Mouse (Mus musculus) hindbrain, embryonic 14.5 days (tissue): ENCODE data around the gene Arhgef3. TPM values are rescaled to one million over a fixed set of nuclear protein-coding genes. Genes with fewer than 3 reads are reported as not detected.

Experiments
- ATAC-seq: fragments of 200-750 bp; cut with Nextera tagmentation; 2 replicates; pipeline ENCODE4 v1.8.0; 2017; ENCODE audit warnings: moderate number of reproducible peaks, mild to moderate bottlenecking, moderate TSS enrichment, moderate library complexity; ENCODE audit not compliant: low FRiP score
- DNase-seq: peaks from one replicate; pipeline ENCODE4 v3.0.0-alpha.2; 2015; ENCODE audit warnings: low spot score
- H3K27ac ChIP-seq: fragments of 300-500 bp; sonication (generic); 2 replicates; pipeline ENCODE4 v1.5.1; 2014; ENCODE audit warnings: mild to moderate bottlenecking, moderate library complexity
- H3K27me3 ChIP-seq: fragments of 300-500 bp; sonication (generic); 2 replicates; pipeline ENCODE4 v1.6.1; 2014; ENCODE audit warnings: mild to moderate bottlenecking, low read length, mixed read lengths; ENCODE audit not compliant: control insufficient read depth, insufficient read depth
- H3K36me3 ChIP-seq: fragments of 300-500 bp; sonication (generic); replicated peaks from 2 replicates; pipeline ENCODE4 v1.6.1; 2014; ENCODE audit not compliant: control insufficient read depth, insufficient read depth
- H3K4me1 ChIP-seq: fragments of 300-500 bp; sonication (generic); replicated peaks from 2 replicates; pipeline ENCODE4 v1.6.1; 2014; ENCODE audit warnings: antibody characterized with exemption, low read length, mixed read lengths; ENCODE audit not compliant: control insufficient read depth, insufficient read depth
- H3K4me2 ChIP-seq: fragments of 300-500 bp; sonication (generic); replicated peaks from 2 replicates; pipeline ENCODE4 v1.6.1; 2014; ENCODE audit warnings: mild to moderate bottlenecking, moderate library complexity
- H3K4me3 ChIP-seq: fragments of 300-500 bp; sonication (generic); replicated peaks from 2 replicates; pipeline ENCODE4 v1.5.1; 2014; ENCODE audit warnings: mild to moderate bottlenecking, low read length
- H3K9ac ChIP-seq: fragments of 300-500 bp; sonication (generic); 2 replicates; pipeline ENCODE4 v1.6.1; 2014
- H3K9me3 ChIP-seq: fragments of 300-500 bp; sonication (generic); 2 replicates; pipeline ENCODE4 v1.6.1; 2016; ENCODE audit warnings: low read length; ENCODE audit not compliant: control insufficient read depth
- WGBS: fragments of 180-500 bp; shearing (Covaris S2); extraction: QIAGEN DNeasy Blood & Tissue Kit; methylation state at CpG from one replicate; pipeline ENCODE4 v1.1.7; 2014; 5-methylcytosine and 5-hydroxymethylcytosine counted together
- polyA plus RNA-seq: library from polyadenylated mRNA; unstranded; fragments of >200 nt; fragmentation: Nextera tagmentation; extraction: Ambion mirVana; gene quantifications from 2 replicates; pipeline ENCODE4 v1.2.1, GENCODE M21; 2014

The Arhgef3 gene
- polyA plus RNA-seq, 1 experiment from 2014 or later = 11.8 TPM

DNA sequence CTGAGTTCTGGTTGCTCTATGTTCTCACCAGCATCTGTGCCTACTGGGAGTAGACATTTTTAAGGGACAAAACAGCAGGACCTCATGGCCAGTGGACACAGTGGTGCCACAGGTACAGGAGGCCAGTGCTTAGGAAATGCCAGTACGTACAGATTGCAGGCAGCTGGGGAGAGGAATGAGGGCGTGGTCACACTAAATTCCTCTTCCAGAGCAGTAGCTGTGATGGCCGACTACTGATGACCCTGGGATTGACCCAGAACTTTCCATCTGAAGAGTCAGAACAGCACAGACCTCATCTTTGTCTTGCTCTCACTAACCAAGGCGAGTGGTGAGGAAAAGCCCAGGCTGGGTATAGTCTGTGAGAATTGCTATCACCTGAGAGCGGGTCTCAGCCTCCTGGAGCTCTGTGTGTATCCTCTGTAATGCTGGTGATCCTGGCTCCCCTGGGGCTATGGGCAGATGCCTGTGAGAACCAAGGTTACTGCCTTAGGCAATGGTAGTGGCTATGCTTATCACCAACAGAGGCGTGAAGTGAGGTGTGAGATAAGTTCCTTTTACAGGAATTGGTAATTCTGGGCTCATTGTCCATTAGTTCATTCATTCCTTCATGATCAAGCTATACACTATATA, 35.4 kb downstream of the Arhgef3 start:
- no peak overlapping the region for H3K9ac ChIP-seq
- H3K4me2 ChIP-seq = no peak overlapping the region
- no peak overlapping the region for H3K4me3 ChIP-seq
- H3K9me3 ChIP-seq = no peaks in the 10 kb centered on the region
- no peak overlapping the region for H3K27ac ChIP-seq
- no peaks in the 10 kb centered on the region for H3K36me3 ChIP-seq
- ATAC-seq (no peak), DNase-seq (no peak)
- H3K4me1 ChIP-seq = no peaks in the 10 kb centered on the region
- WGBS = 66% methylated on average over 6 of the region's 6 CpGs
- no peaks in the 10 kb centered on the region for H3K27me3 ChIP-seq

DNA sequence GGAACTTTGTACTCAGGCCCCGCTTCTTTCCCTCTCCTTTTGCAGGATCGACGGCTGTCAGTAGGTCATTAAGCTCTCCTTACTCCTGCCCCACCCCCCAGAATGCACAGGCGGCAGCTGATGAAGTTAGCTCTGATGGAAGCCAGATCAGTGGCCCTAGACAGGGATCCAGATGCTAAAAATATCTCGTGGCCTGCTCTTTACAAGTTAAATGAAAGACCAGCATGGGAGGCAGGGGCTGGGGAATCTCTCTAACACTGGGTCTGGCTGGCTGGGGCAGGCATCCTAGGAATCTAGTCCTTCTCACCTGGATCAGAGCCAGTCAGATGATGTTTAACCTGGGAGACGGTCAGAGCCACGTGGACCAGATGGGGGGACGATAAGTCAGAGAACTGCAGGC, 36.7 kb downstream of the Arhgef3 start:
- Histone ChIP-seq H3K9me3 (no peaks in the 10 kb centered on the region), H3K9ac (no peak overlapping the region), H3K27ac (no peak overlapping the region), H3K36me3 (no peaks in the 10 kb centered on the region), H3K4me2 (no peak overlapping the region), H3K4me3 (no peak overlapping the region), H3K27me3 (no peaks in the 10 kb centered on the region), H3K4me1 (no peaks in the 10 kb centered on the region)
- 56% methylated on average over 8 of the region's 8 CpGs for WGBS
- ATAC-seq = no peak
- no peak for DNase-seq

- no peaks in the 10 kb centered on the region for H3K27me3 ChIP-seq
- H3K4me3 ChIP-seq = no peak overlapping the region
- H3K4me1 ChIP-seq = no peaks in the 10 kb centered on the region
- no peak for DNase-seq
- WGBS = 79% methylated on average over 6 of the region's 6 CpGs
- ATAC-seq = no peak
- H3K9me3 ChIP-seq = no peaks in the 10 kb centered on the region
- no peak overlapping the region for H3K27ac ChIP-seq
- no peak overlapping the region for H3K9ac ChIP-seq
- H3K4me2 ChIP-seq = no peak overlapping the region
- H3K36me3 ChIP-seq = no peaks in the 10 kb centered on the region
Measured at GRCm38 (mm10) chr14:27155088-27155487, 40.4 kb downstream of the Arhgef3 start.

- H3K9me3 ChIP-seq = no peaks in the 10 kb centered on the region
- no peak overlapping the region for H3K4me3 ChIP-seq
- H3K4me1 ChIP-seq = no peaks in the 10 kb centered on the region
- DNase-seq = no peak
- H3K9ac ChIP-seq = no peak overlapping the region
- 90% methylated on average over 6 of the region's 6 CpGs for WGBS
- H3K36me3 ChIP-seq = no peaks in the 10 kb centered on the region
- no peaks in the 10 kb centered on the region for H3K27me3 ChIP-seq
- no peak for ATAC-seq
- no peak overlapping the region for H3K4me2 ChIP-seq
- no peak overlapping the region for H3K27ac ChIP-seq
Measured at GRCm38 (mm10) chr14:27156032-27156431, 41.3 kb downstream of the Arhgef3 start.

- Histone ChIP-seq H3K27ac (no peak overlapping the region), H3K9me3 (no peaks in the 10 kb centered on the region), H3K4me2 (no peak overlapping the region), H3K4me1 (no peaks in the 10 kb centered on the region), H3K36me3 (no peaks in the 10 kb centered on the region), H3K4me3 (no peak overlapping the region), H3K9ac (no peak overlapping the region), H3K27me3 (no peaks in the 10 kb centered on the region)
- DNase-seq (no peak), ATAC-seq (no peak)
- WGBS = 79% methylated on average over 3 of the region's 3 CpGs
Measured at GRCm38 (mm10) chr14:27158133-27158532, 43.4 kb downstream of the Arhgef3 start.

- no peak overlapping the region for H3K4me2 ChIP-seq
- H3K9me3 ChIP-seq = no peaks in the 10 kb centered on the region
- no peak overlapping the region for H3K4me3 ChIP-seq
- H3K27ac ChIP-seq = no peak overlapping the region
- ATAC-seq (no peak), DNase-seq (no peak)
- H3K9ac ChIP-seq = no peak overlapping the region
- whole genome bisulfite sequencing = 84% methylated on average over 2 of the region's 2 CpGs
- no peaks in the 10 kb centered on the region for H3K36me3 ChIP-seq
- no peaks in the 10 kb centered on the region for H3K27me3 ChIP-seq
- H3K4me1 ChIP-seq = no peaks in the 10 kb centered on the region
Measured at GRCm38 (mm10) chr14:27158782-27159181, 44.1 kb downstream of the Arhgef3 start.

- no peak for ATAC-seq
- no peak overlapping the region for H3K27ac ChIP-seq
- DNase-seq = no peak
- H3K9ac ChIP-seq = no peak overlapping the region
- 87% methylated on average over 7 of the region's 7 CpGs for WGBS
- no peaks in the 10 kb centered on the region for H3K36me3 ChIP-seq
- H3K9me3 ChIP-seq = no peaks in the 10 kb centered on the region
- H3K4me1 ChIP-seq = no peaks in the 10 kb centered on the region
- H3K27me3 ChIP-seq = no peaks in the 10 kb centered on the region
- H3K4me3 ChIP-seq = no peak overlapping the region
- no peak overlapping the region for H3K4me2 ChIP-seq
Measured at GRCm38 (mm10) chr14:27160762-27161161, 46.1 kb downstream of the Arhgef3 start.

- 93% methylated on average over 6 of the region's 6 CpGs for whole genome bisulfite sequencing
- DNase-seq (no peak), ATAC-seq (no peak)
- H3K9me3 ChIP-seq = no peaks in the 10 kb centered on the region
- H3K4me2 ChIP-seq = no peak overlapping the region
- H3K4me1 ChIP-seq = no peaks in the 10 kb centered on the region
- no peak overlapping the region for H3K4me3 ChIP-seq
- no peaks in the 10 kb centered on the region for H3K36me3 ChIP-seq
- no peaks in the 10 kb centered on the region for H3K27me3 ChIP-seq
- H3K27ac ChIP-seq = no peak overlapping the region
- H3K9ac ChIP-seq = no peak overlapping the region
Measured at GRCm38 (mm10) chr14:27164639-27165038, 49.9 kb downstream of the Arhgef3 start.

GRCm38 (mm10) chr14:27166751-27167150, 52.1 kb downstream of the Arhgef3 start:
- peak; percentile 92 for ATAC-seq
- H3K27ac ChIP-seq = peak overlapping the region; percentile 73

GRCm38 (mm10) chr14:27167177-27167576, 52.5 kb downstream of the Arhgef3 start:
- Histone ChIP-seq H3K4me3 (no peak overlapping the region), H3K9me3 (no peaks in the 10 kb centered on the region), H3K4me2 (no peak overlapping the region), H3K9ac (no peak overlapping the region), H3K27me3 (no peaks in the 10 kb centered on the region), H3K27ac (peak overlapping the region; percentile 73), H3K4me1 (no peaks in the 10 kb centered on the region), H3K36me3 (no peaks in the 10 kb centered on the region)
- no peak for DNase-seq
- WGBS = 55% methylated on average over 4 of the region's 4 CpGs
- ATAC-seq = peak; percentile 64; the same call in 1 of the 2 replicates

More at GRCm38 (mm10) chr14:27166751-27167150, 52.1 kb downstream of the Arhgef3 start:
- Histone ChIP-seq H3K4me2 (no peak overlapping the region), H3K27me3 (no peaks in the 10 kb centered on the region), H3K4me3 (no peak overlapping the region), H3K9me3 (no peaks in the 10 kb centered on the region), H3K9ac (no peak overlapping the region), H3K36me3 (no peaks in the 10 kb centered on the region), H3K4me1 (no peaks in the 10 kb centered on the region)
- DNase-seq = peak; percentile 69
- 51% methylated on average over 8 of the region's 8 CpGs for WGBS
